Mouse (Mus musculus) embryonic fibroblast, embryonic 13.5 days (primary cell): ENCODE data around the gene Smpd1.
A peak's percentile ranks its signal among the peaks of the same experiment; 100 is the strongest.

Experiments used
- CTCF ChIP-seq: IDR thresholded peaks from 2 replicates; pipeline ENCODE4 v1.5.1; 2011; ENCODE audit warnings: mild to moderate bottlenecking, control low read depth, low read length, moderate library complexity, borderline replicate concordance; ENCODE audit not compliant: insufficient read depth
- POLR2A ChIP-seq: IDR thresholded peaks from 2 replicates; pipeline ENCODE4 v1.6.1; 2011; ENCODE audit warnings: low read depth, mild to moderate bottlenecking, control low read depth, low read length, moderate library complexity

- no peak for TF ChIP-seq POLR2A
- peak; percentile 88 for TF ChIP-seq CTCF
Measured at GRCm38 (mm10) chr7:105515178-105515577, 39.0 kb upstream of the Smpd1 start.
